Mouse (Mus musculus): ENCODE data around the gene Gm49661. TPM values are rescaled to one million over a fixed set of nuclear protein-coding genes. Genes with fewer than 3 reads are reported as not detected.

Gm49661 gene
- not detected in 2 replicates for polyA plus RNA-seq (2016; fragmentation: Nextera tagmentation; extraction: Ambion mirVana)

GRCm38 (mm10) chr8:84969241-84970134 lies at the start of gene Gm49661, which contains the start of the genes Prdx2 and Rnaseh2a:
Gm49661 (minus strand) TSS chr8:84969433.
Prdx2 (plus strand) TSS chr8:84969587.
Rnaseh2a (minus strand) TSS chr8:84969767.
- under 1% methylated on average over 56 of the region's 56 CpGs for WGBS
- peak within 1 kb of the TSS; percentile 94 for H3K4me2 ChIP-seq
- peaks cover 37% of the 10 kb centered on the region for H3K4me1 ChIP-seq

GRCm38 (mm10) chr8:85017209-85017608 lies 48.0 kb upstream of the Gm49661 start:
- Histone ChIP-seq H3K4me2 (no peak overlapping the region), H3K4me1 (peaks cover 11% of the 10 kb centered on the region), H3K27me3 (peaks cover 29% of the 10 kb centered on the region), H3K9ac (no peak overlapping the region), H3K9me3 (no peaks in the 10 kb centered on the region), H3K36me3 (replicated peaks) (peaks cover 51% of the 10 kb centered on the region), H3K27ac (no peak overlapping the region), H3K4me3 (replicated peaks) (no peak overlapping the region)
- 29% methylated on average over 5 of the region's 5 CpGs for WGBS
- ATAC-seq (ENCODE audit: low FRiP score) = no peak

More at GRCm38 (mm10) chr8:84969241-84970134, at the start of gene Gm49661, which contains the start of the genes Prdx2 and Rnaseh2a:
- H3K9me3 ChIP-seq = no peaks in the 10 kb centered on the region
- no peaks in the 10 kb centered on the region for H3K27me3 ChIP-seq
- H3K9ac ChIP-seq = peak within 1 kb of the TSS; percentile 90
- peak; percentile 77 for ATAC-seq (ENCODE audit: low FRiP score)
- peak within 1 kb of the TSS; percentile 63 for H3K4me3 ChIP-seq (replicated peaks)
- peak within 1 kb of the TSS; percentile 76 for H3K27ac ChIP-seq
- H3K36me3 ChIP-seq (replicated peaks) = peaks cover 38% of the 10 kb centered on the region

- Histone ChIP-seq H3K9ac (no peak overlapping the region), H3K36me3 (replicated peaks) (peaks cover 46% of the 10 kb centered on the region), H3K4me1 (peaks cover 6% of the 10 kb centered on the region), H3K27me3 (peaks cover 34% of the 10 kb centered on the region), H3K4me3 (replicated peaks) (no peak overlapping the region), H3K4me2 (no peak overlapping the region), H3K27ac (no peak overlapping the region), H3K9me3 (no peaks in the 10 kb centered on the region)
- no peak for ATAC-seq (ENCODE audit: low FRiP score)
- WGBS = 72% methylated on average over 10 of the region's 10 CpGs
Measured at GRCm38 (mm10) chr8:85016724-85017123, 47.5 kb upstream of the Gm49661 start.

GRCm38 (mm10) chr8:85014431-85014830 lies 45.2 kb upstream of the Gm49661 start, which contains the start of gene Best2:
Best2 (minus strand) TSS chr8:85014531.
- Histone ChIP-seq H3K9me3 (0 out of 2 replicates have a peak, but pooled peaks cover under 1% of the 10 kb centered on the region), H3K9ac (peak within 1 kb of the TSS; percentile 59), H3K36me3 (replicated peaks) (peaks cover 23% of the 10 kb centered on the region), H3K4me2 (peak within 1 kb of the TSS; percentile 76), H3K4me1 (peaks cover 6% of the 10 kb centered on the region), H3K27ac (no peak within 1 kb of the TSS), H3K4me3 (replicated peaks) (peak within 1 kb of the TSS; percentile 37), H3K27me3 (peaks cover 50% of the 10 kb centered on the region)
- no peak for ATAC-seq (ENCODE audit: low FRiP score)
- WGBS = 61% methylated on average over 1 of the region's 2 CpGs

- 6% methylated on average over 25 of the region's 26 CpGs for WGBS
- peaks cover 60% of the 10 kb centered on the region for H3K27me3 ChIP-seq
- H3K9me3 ChIP-seq = 0 out of 2 replicates have a peak, but pooled peaks cover 5% of the 10 kb centered on the region
- H3K36me3 ChIP-seq (replicated peaks) = peaks cover 12% of the 10 kb centered on the region
- peak overlapping the region; percentile 59 for H3K9ac ChIP-seq
- H3K4me3 ChIP-seq (replicated peaks) = peak overlapping the region; percentile 37
- peak overlapping the region; percentile 76 for H3K4me2 ChIP-seq
- H3K27ac ChIP-seq = no peak overlapping the region
- ATAC-seq (ENCODE audit: low FRiP score) = peak; percentile 79; the same call in 1 of the 2 replicates
- H3K4me1 ChIP-seq = peaks cover 6% of the 10 kb centered on the region
Measured at GRCm38 (mm10) chr8:85013230-85013840, 44.1 kb upstream of the Gm49661 start.

- Histone ChIP-seq H3K27ac (no peak overlapping the region), H3K27me3 (peaks cover 74% of the 10 kb centered on the region), H3K9ac (no peak overlapping the region), H3K9me3 (0 out of 2 replicates have a peak, but pooled peaks cover 5% of the 10 kb centered on the region), H3K4me3 (replicated peaks) (no peak overlapping the region), H3K36me3 (replicated peaks) (no peaks in the 10 kb centered on the region), H3K4me1 (peaks cover 6% of the 10 kb centered on the region), H3K4me2 (no peak overlapping the region)
- ATAC-seq (ENCODE audit: low FRiP score) = no peak
- 21% methylated on average over 28 of the region's 28 CpGs for WGBS
Measured at GRCm38 (mm10) chr8:85011242-85011641, 42.0 kb upstream of the Gm49661 start.

GRCm38 (mm10) chr8:85007686-85008085 lies 38.5 kb upstream of the Gm49661 start:
- H3K27me3 ChIP-seq = peaks cover 54% of the 10 kb centered on the region
- H3K9ac ChIP-seq = no peak overlapping the region
- 17% methylated on average over 25 of the region's 25 CpGs for WGBS
- H3K27ac ChIP-seq = no peak overlapping the region
- H3K36me3 ChIP-seq (replicated peaks) = no peaks in the 10 kb centered on the region
- ATAC-seq (ENCODE audit: low FRiP score) = no peak
- no peaks in the 10 kb centered on the region for H3K4me1 ChIP-seq
- no peak overlapping the region for H3K4me3 ChIP-seq (replicated peaks)
- 0 out of 2 replicates have a peak, but pooled peaks cover 5% of the 10 kb centered on the region for H3K9me3 ChIP-seq
- H3K4me2 ChIP-seq = no peak overlapping the region

- peak; percentile 81 for ATAC-seq (ENCODE audit: low FRiP score)
- Histone ChIP-seq H3K9me3 (no peaks in the 10 kb centered on the region), H3K4me2 (peak overlapping the region; percentile 42), H3K27me3 (peaks cover 21% of the 10 kb centered on the region), H3K4me1 (peaks cover 14% of the 10 kb centered on the region), H3K27ac (no peak overlapping the region), H3K4me3 (replicated peaks) (peak overlapping the region; percentile 10; the same call in 1 of the 2 replicates), H3K36me3 (replicated peaks) (no peaks in the 10 kb centered on the region; the same call in 1 of the 2 replicates), H3K9ac (no peak overlapping the region; the same call in 1 of the 2 replicates)
- WGBS = under 1% methylated on average over 19 of the region's 19 CpGs
Measured at GRCm38 (mm10) chr8:84997649-84998295, 28.5 kb upstream of the Gm49661 start.

GRCm38 (mm10) chr8:84996978-84997377 lies 27.7 kb upstream of the Gm49661 start:
- no peak for ATAC-seq (ENCODE audit: low FRiP score)
- Histone ChIP-seq H3K9ac (no peak overlapping the region), H3K4me3 (replicated peaks) (no peak overlapping the region), H3K27me3 (peaks cover 24% of the 10 kb centered on the region), H3K9me3 (no peaks in the 10 kb centered on the region), H3K4me1 (peaks cover 14% of the 10 kb centered on the region), H3K36me3 (replicated peaks) (no peaks in the 10 kb centered on the region; the same call in 1 of the 2 replicates), H3K27ac (no peak overlapping the region), H3K4me2 (no peak overlapping the region)
- WGBS = 74% methylated on average over 5 of the region's 5 CpGs

GRCm38 (mm10) chr8:84995680-84996079 lies 26.4 kb upstream of the Gm49661 start:
- Histone ChIP-seq H3K4me1 (peaks cover 20% of the 10 kb centered on the region), H3K9me3 (no peaks in the 10 kb centered on the region), H3K9ac (no peak overlapping the region), H3K27me3 (peaks cover 24% of the 10 kb centered on the region), H3K27ac (0 out of 2 replicates have a peak overlapping the region, but pooled peaks have one; percentile 9), H3K36me3 (replicated peaks) (no peaks in the 10 kb centered on the region; the same call in 1 of the 2 replicates), H3K4me3 (replicated peaks) (peak overlapping the region; percentile 5; the same call in 1 of the 2 replicates), H3K4me2 (peak overlapping the region; percentile 27; the same call in 1 of the 2 replicates)
- ATAC-seq (ENCODE audit: low FRiP score) = no peak
- 29% methylated on average over 25 of the region's 25 CpGs for WGBS

- ATAC-seq (ENCODE audit: low FRiP score) = no peak
- WGBS = 95% methylated on average over 9 of the region's 9 CpGs
- no peaks in the 10 kb centered on the region; the same call in 1 of the 2 replicates for H3K36me3 ChIP-seq (replicated peaks)
- no peak overlapping the region for H3K4me3 ChIP-seq (replicated peaks)
- peaks cover 23% of the 10 kb centered on the region for H3K4me1 ChIP-seq
- H3K27ac ChIP-seq = no peak overlapping the region
- no peak overlapping the region for H3K4me2 ChIP-seq
- H3K27me3 ChIP-seq = peaks cover 25% of the 10 kb centered on the region
- no peaks in the 10 kb centered on the region for H3K9me3 ChIP-seq
- no peak overlapping the region for H3K9ac ChIP-seq
Measured at GRCm38 (mm10) chr8:84994375-84994774, 25.1 kb upstream of the Gm49661 start.

All from forebrain, embryonic 12.5 days (tissue).